Mouse (Mus musculus): ENCODE data around the gene Gm5475. TPM values are rescaled to one million over a fixed set of nuclear protein-coding genes. Genes with fewer than 3 reads are reported as not detected.
A peak's percentile ranks its signal among the peaks of the same experiment; 100 is the strongest.

The Gm5475 gene
- total RNA-seq, 2 experiments from 2014 or later = not detected

DNA sequence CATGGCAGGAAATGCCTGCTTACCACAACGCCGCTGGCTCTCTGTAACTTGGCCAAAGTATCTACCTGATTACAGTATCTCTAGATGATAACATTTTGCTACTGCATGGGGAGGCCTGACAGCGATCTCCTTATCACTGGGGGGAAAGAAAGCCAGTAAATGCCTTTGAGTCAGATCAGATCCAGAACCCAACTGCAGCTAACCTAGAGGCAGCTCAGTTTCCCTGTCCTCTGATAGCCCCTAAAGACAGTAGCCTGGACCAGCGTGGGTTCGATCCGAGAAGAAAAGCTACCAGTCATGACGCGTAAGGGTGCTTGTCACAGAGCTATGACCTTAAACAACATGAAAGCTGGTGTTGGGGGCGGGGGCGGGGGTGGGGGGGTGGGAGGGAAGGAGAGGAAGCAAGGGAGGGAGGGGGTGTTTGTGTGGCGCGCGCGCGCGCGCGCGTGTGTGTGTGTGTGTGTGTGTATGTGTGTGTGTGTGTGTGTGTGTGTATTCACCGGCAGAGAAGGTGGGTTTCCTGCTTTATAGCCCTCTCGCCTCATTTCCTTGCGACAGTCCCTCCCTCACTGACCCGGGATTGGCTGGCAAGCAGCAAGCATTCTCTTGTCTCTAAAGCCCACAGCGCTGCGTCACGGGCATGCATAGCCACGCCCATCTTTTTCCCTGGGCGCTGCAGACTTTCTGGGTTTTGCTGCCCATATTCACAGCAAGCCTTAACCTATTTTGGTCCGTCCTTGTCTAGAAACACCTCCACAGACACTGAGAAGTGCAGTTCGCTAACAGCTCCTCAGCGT lies 21.4 kb downstream of the Gm5475 start:
- peak; percentile 75 to 89 for DNase-seq (ENCODE audit: low spot score in 2 of 2)

- DNase-seq (ENCODE audit: low spot score in 2 of 2) = no peak
Observed at GRCm38 (mm10) chr15:100446887-100447286, 24.9 kb downstream of the Gm5475 start.

DNA sequence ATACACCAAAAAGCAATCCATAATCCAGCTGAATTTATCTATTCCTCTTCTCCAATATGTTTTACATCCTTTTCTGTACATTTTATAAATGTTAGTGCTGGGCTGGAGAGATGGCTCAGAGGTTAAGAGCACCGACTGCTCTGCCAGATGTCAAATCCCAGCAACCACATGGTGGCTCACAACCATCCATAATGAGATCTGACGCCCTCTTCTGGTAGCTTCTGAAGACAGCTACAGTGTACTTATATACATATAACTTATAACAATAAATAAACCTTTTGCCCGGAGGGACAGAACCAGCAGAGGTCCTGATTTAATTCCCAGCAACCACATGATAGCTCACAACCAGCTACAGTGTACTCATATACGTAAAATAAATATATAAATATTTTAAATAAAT lies 26.6 kb downstream of the Gm5475 start:
- no peak for DNase-seq (ENCODE audit: low spot score in 2 of 2)

- no peak for DNase-seq (ENCODE audit: low spot score in 2 of 2)
Observed at GRCm38 (mm10) chr15:100449495-100449894, 27.5 kb downstream of the Gm5475 start.

DNA sequence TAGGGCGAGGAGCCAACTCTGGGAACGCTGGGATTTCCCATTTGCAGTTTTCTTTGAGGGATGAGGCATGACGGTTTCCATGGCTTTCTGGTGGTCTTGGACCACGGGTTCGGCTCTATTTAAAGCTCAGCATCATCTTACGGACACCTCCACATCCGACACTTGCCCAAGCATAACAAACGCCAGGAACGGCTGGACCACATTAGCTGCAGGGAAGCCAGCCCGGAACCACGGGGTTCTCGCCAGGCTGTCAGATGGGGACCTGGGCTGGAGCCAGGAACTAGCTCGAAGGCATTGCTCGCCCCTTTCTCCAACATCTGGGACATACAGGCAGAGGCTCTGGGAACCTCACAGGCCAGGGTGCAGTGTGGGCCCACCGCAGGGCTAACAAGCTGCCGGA lies 29.3 kb downstream of the Gm5475 start:
- DNase-seq (ENCODE audit: low spot score in 2 of 2) = peak; percentile 61 to 64

GRCm38 (mm10) chr15:100452486-100452885 lies 30.5 kb downstream of the Gm5475 start:
- DNase-seq (ENCODE audit: low spot score in 2 of 2) = no peak

GRCm38 (mm10) chr15:100456356-100456991 lies 34.5 kb downstream of the Gm5475 start:
- DNase-seq (ENCODE audit: low spot score in 2 of 2) = no peak

- DNase-seq (ENCODE audit: low spot score in 2 of 2) = peak in 1 of 2 experiments; percentile 69
Observed at GRCm38 (mm10) chr15:100457340-100457739, 35.4 kb downstream of the Gm5475 start.

GRCm38 (mm10) chr15:100458055-100458454 lies 36.1 kb downstream of the Gm5475 start:
- DNase-seq (ENCODE audit: low spot score in 2 of 2) = peak in 1 of 2 experiments; percentile 59

- DNase-seq (ENCODE audit: low spot score in 2 of 2) = no peak
Observed at GRCm38 (mm10) chr15:100460942-100461341, 39.0 kb downstream of the Gm5475 start.

- no peak for DNase-seq (ENCODE audit: low spot score in 2 of 2)
Observed at GRCm38 (mm10) chr15:100461646-100462045, 39.7 kb downstream of the Gm5475 start.

GRCm38 (mm10) chr15:100462086-100462485 lies 40.1 kb downstream of the Gm5475 start:
- DNase-seq (ENCODE audit: low spot score in 2 of 2) = no peak

GRCm38 (mm10) chr15:100463712-100464111 lies 41.8 kb downstream of the Gm5475 start:
- peak; percentile 70 to 81 for DNase-seq (ENCODE audit: low spot score in 2 of 2)

GRCm38 (mm10) chr15:100465432-100465831 lies 43.5 kb downstream of the Gm5475 start:
- DNase-seq (ENCODE audit: low spot score in 2 of 2) = no peak

DNA sequence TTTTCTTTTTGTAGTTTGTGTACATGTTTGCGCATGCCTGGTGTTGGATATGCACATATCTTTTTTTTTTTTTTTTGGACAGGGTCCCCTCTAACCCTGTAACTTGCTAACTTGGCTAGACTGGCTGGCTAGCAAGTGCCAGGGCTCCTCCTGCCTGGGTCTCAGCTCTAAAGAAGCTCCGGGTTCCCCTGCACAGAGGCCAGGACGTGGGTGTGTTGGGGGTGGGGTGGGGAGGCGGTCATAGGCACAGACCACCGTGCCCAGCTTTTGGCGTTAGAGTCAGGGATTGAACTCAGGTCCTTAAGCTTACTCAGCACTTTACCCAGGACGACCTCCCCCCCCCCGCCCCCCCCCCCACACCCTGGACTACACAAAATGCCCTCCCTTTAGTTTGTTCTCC lies 45.8 kb downstream of the Gm5475 start:
- no peak for DNase-seq (ENCODE audit: low spot score in 2 of 2)

DNA sequence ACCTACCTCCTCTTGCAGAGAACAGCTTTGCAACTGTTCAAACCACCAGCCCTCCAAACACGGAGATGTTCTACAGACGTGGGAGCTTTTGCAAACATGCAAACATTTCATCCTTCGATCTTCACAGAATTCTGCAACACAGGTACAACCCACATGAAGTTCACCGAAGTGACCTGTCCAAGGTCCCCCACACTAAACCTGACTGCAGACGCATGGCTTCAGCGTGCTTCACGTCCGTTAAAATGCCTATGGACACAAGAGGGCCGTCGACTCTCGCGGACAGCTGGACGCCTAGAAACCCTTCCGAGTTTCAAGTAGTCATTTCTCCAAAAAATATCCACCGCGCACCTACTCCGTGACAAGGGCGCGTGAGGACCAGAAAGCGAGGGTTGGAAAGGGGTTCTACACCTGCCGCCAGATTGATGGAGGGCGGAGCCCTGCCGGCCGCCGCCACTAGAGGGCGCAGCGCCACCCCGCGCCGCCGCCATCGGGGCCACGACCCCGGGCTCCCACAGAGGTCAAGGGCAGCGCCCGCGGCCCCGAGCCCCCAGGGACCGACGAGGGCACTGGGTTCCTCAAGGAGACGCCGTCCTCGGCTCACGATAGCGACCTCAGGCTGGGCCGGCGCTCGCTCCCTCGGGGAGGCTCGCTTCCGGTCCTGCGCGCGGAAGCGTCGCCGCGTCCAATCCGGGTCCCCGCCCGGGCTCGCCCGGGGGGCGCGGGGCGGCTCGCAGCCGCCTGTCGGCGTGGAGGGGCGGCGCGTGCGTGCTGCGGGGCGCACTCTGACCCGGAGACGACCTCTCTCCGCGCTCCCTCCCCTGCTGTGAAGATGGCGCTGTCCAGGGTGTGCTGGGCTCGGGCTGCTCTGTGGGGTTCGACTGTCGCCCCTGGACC lies 46.6 kb downstream of the Gm5475 start, which contains the start of gene Letmd1:
Gene Letmd1, plus strand, starts transcription at position 729 of the 894 bp plus-strand sequence.
- DNase-seq (ENCODE audit: low spot score in 2 of 2) = peak; percentile 89 to 93

DNA sequence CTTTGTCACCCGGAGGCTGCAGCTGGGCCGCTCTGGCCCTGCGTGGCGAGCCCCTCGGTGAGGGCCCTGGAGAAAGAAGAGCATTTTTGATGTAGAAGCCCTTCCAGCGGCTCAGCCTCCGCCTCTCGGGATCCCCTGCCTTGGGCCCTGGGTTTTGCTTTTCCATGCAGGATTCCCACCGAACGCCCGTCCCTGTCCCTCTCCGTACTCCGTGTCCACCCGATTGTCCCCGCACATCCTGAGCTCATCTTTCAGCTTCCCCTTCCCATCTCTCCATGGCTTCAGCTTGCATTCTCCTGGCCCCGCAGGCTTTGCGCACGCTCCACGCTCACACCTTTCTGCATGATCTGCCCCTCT lies 47.2 kb downstream of the Gm5475 start:
- DNase-seq (ENCODE audit: low spot score in 2 of 2) = no peak

GRCm38 (mm10) chr15:100470037-100470436 lies 48.1 kb downstream of the Gm5475 start:
- DNase-seq (ENCODE audit: low spot score in 2 of 2) = no peak

DNA sequence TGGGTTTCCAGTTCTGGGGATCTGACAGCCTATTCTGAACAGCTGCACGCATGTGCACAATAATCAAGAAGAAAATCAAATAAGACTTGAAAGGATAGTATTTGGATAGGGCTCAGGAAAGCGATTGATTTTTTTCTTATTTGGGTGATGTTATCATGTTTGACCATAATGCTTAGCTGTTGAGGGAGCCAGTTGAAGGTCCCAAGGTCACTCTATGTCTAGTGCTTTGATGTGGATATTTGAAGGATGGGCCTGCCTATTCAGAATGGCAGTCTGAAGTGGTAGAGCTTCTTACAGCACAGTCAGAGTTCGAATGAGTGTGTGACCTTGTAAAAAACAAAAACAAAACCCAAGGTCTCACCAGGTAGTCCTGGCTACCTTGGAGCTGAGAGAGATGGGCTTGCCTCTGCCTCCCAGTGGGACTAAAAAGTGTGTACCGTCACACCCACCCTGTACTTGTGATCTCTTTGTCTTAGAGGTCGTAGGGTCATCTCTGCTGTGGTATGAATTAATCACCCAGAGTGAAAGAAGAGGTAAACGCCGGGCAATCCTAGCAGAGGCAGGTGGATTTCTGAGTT lies 52.1 kb downstream of the Gm5475 start:
- no peak for DNase-seq (ENCODE audit: low spot score in 2 of 2)
